Mouse (Mus musculus): ENCODE results near the gene Gm20388. TPM values are rescaled to one million over a fixed set of nuclear protein-coding genes. Genes with fewer than 3 reads are reported as not detected.

Gene Gm20388
- total and polyA plus RNA-seq, 2 experiments from 2014 or later: 17.3 TPM; not detected in 1

DNA sequence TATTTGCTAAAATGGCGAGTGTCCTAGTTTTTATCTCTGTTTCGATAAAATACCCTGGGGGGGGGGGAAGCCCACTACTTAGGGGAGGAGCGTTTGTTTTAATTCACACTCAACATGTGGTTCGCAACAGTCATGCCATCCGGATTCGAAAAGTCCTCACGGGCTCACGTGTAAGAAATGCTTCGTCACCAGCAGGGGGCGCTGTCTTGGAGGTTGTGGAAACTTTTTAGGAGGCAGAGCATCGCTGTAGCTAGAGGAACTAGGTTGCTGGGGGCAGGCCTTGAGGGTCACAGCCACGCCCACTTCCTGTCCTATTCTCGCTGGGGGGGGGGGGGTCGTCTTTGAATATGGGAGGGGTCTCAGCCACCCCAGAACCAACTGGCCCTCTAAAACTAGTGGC, 1514.0 kb downstream of the Gm20388 start:
- Histone ChIP-seq H3K9me3 (replicated peaks; ENCODE audit: control insufficient read depth, low read length) (no peaks in the 10 kb centered on the region), H3K4me2 (ENCODE audit: low read depth, low read length) (no peak overlapping the region), H3K27me3 (ENCODE audit: control insufficient read depth, insufficient read depth, low read length) (no peaks in the 10 kb centered on the region), H3K9ac (replicated peaks; ENCODE audit: low read depth, low read length) (no peak overlapping the region), H3K4me1 (ENCODE audit: control insufficient read depth, insufficient read depth) (no peaks in the 10 kb centered on the region), H3K36me3 (replicated peaks; ENCODE audit: control insufficient read depth, insufficient read depth, low read length) (no peaks in the 10 kb centered on the region), H3K4me3 (ENCODE audit: low read depth, low read length) (no peak overlapping the region), H3K27ac (ENCODE audit: low read depth) (no peak overlapping the region)
- no peak for DNase-seq (ENCODE audit: low spot score)
- no peak for ATAC-seq (ENCODE audit: insufficient read depth, low read depth)
- TF ChIP-seq EP300 (IDR thresholded peaks at IDR 0.05; ENCODE audit: low read depth) (no peak), CTCF (IDR thresholded peaks at IDR 0.05; ENCODE audit: low read depth) (peak; percentile 33)
- WGBS: 80% methylated on average over 14 of the region's 14 CpGs

GRCm38 (mm10) chr8:121431499-121431898, 1520.9 kb downstream of the Gm20388 start:
- Histone ChIP-seq H3K9me3 (replicated peaks; ENCODE audit: control insufficient read depth, low read length) (no peaks in the 10 kb centered on the region), H3K4me2 (ENCODE audit: low read depth, low read length) (no peak overlapping the region), H3K36me3 (replicated peaks; ENCODE audit: control insufficient read depth, insufficient read depth, low read length) (no peaks in the 10 kb centered on the region), H3K9ac (replicated peaks; ENCODE audit: low read depth, low read length) (no peak overlapping the region), H3K4me3 (ENCODE audit: low read depth, low read length) (no peak overlapping the region), H3K27ac (ENCODE audit: low read depth) (peak overlapping the region; percentile 21; the same call in 1 of the 2 replicates), H3K4me1 (ENCODE audit: control insufficient read depth, insufficient read depth) (peaks cover 9% of the 10 kb centered on the region; the same call in 1 of the 2 replicates), H3K27me3 (ENCODE audit: control insufficient read depth, insufficient read depth, low read length) (0 out of 2 replicates have a peak, but pooled peaks cover 8% of the 10 kb centered on the region)
- DNase-seq (ENCODE audit: low spot score) (peak; percentile 34), ATAC-seq (ENCODE audit: insufficient read depth, low read depth) (peak; percentile 55; the same call in 1 of the 2 replicates)
- TF ChIP-seq EP300 (IDR thresholded peaks at IDR 0.05; ENCODE audit: low read depth) (no peak), CTCF (IDR thresholded peaks at IDR 0.05; ENCODE audit: low read depth) (no peak)
- 55% methylated on average over 8 of the region's 8 CpGs for WGBS

GRCm38 (mm10) chr8:121433466-121433865, 1522.8 kb downstream of the Gm20388 start:
- no peak overlapping the region for H3K4me2 ChIP-seq (ENCODE audit: low read depth, low read length)
- H3K27ac ChIP-seq (ENCODE audit: low read depth): no peak overlapping the region
- no peak overlapping the region for H3K9ac ChIP-seq (replicated peaks; ENCODE audit: low read depth, low read length)
- no peak overlapping the region for H3K4me3 ChIP-seq (ENCODE audit: low read depth, low read length)
- H3K27me3 ChIP-seq (ENCODE audit: control insufficient read depth, insufficient read depth, low read length): 0 out of 2 replicates have a peak, but pooled peaks cover 8% of the 10 kb centered on the region
- 26% methylated on average over 17 of the region's 17 CpGs for WGBS
- TF ChIP-seq EP300 (IDR thresholded peaks at IDR 0.05; ENCODE audit: low read depth) (no peak), CTCF (IDR thresholded peaks at IDR 0.05; ENCODE audit: low read depth) (no peak)
- no peaks in the 10 kb centered on the region for H3K9me3 ChIP-seq (replicated peaks; ENCODE audit: control insufficient read depth, low read length)
- no peaks in the 10 kb centered on the region for H3K36me3 ChIP-seq (replicated peaks; ENCODE audit: control insufficient read depth, insufficient read depth, low read length)
- ATAC-seq (ENCODE audit: insufficient read depth, low read depth) (no peak), DNase-seq (ENCODE audit: low spot score) (no peak)
- H3K4me1 ChIP-seq (ENCODE audit: control insufficient read depth, insufficient read depth): peaks cover 9% of the 10 kb centered on the region; the same call in 1 of the 2 replicates

DNA sequence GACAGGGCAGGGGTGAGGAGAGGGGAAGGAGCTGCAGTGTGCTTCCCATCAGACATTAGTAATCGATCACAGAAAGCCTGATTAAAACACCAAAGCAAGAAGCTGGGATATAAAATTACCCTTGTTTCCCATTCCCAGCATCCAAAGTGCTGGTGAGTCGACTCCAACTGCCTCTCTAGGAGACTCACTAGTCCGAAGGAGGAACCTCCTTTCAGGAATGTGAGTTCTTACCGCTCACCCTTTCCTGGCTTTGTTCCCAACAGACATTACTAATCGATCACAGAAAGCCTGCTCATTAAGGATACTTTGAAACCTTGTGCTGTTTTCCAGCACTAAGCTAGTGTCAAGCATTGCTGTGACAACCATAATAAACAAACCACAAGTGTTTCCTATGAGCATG, 1526.0 kb downstream of the Gm20388 start:
- TF ChIP-seq EP300 (IDR thresholded peaks at IDR 0.05; ENCODE audit: low read depth): no peak
- TF ChIP-seq CTCF (IDR thresholded peaks at IDR 0.05; ENCODE audit: low read depth): no peak
- no peak for DNase-seq (ENCODE audit: low spot score)
- no peaks in the 10 kb centered on the region for H3K36me3 ChIP-seq (replicated peaks; ENCODE audit: control insufficient read depth, insufficient read depth, low read length)
- H3K4me1 ChIP-seq (ENCODE audit: control insufficient read depth, insufficient read depth): peaks cover 9% of the 10 kb centered on the region; the same call in 1 of the 2 replicates
- 0 out of 2 replicates have a peak, but pooled peaks cover 8% of the 10 kb centered on the region for H3K27me3 ChIP-seq (ENCODE audit: control insufficient read depth, insufficient read depth, low read length)
- H3K27ac ChIP-seq (ENCODE audit: low read depth): no peak overlapping the region
- no peaks in the 10 kb centered on the region for H3K9me3 ChIP-seq (replicated peaks; ENCODE audit: control insufficient read depth, low read length)
- no peak overlapping the region for H3K4me3 ChIP-seq (ENCODE audit: low read depth, low read length)
- H3K4me2 ChIP-seq (ENCODE audit: low read depth, low read length): no peak overlapping the region
- no peak overlapping the region for H3K9ac ChIP-seq (replicated peaks; ENCODE audit: low read depth, low read length)
- ATAC-seq (ENCODE audit: insufficient read depth, low read depth): no peak
- WGBS: 43% methylated on average over 5 of the region's 5 CpGs

- WGBS: 57% methylated on average over 6 of the region's 6 CpGs
These were observed 1526.9 kb downstream of the Gm20388 start for GRCm38 (mm10) chr8:121437506-121437905.

DNA sequence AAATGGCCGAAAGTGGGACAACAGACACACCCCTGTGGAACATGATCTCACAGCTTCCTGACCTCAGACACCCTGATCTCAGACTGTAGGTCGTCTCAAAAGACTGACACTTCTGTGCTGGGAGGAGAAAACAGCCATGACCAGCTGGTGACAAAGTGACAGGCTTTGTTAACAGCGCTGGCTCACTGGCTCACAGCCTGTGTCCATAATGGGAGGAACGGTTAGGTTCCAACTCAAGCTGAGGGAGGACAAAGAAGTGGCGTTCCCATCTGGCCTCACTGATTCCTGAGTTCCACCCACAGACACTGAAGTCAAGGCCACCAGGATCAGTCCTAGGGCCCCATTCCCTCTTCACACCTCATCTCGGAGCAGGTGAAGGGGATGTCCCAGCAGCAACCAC, 1527.5 kb downstream of the Gm20388 start:
- no peak overlapping the region for H3K9ac ChIP-seq (replicated peaks; ENCODE audit: low read depth, low read length)
- peak; percentile 35 for ATAC-seq (ENCODE audit: insufficient read depth, low read depth)
- 0 out of 2 replicates have a peak, but pooled peaks cover 3% of the 10 kb centered on the region for H3K27me3 ChIP-seq (ENCODE audit: control insufficient read depth, insufficient read depth, low read length)
- no peak overlapping the region for H3K27ac ChIP-seq (ENCODE audit: low read depth)
- 30% methylated on average over 6 of the region's 6 CpGs for WGBS
- H3K9me3 ChIP-seq (replicated peaks; ENCODE audit: control insufficient read depth, low read length): no peaks in the 10 kb centered on the region
- H3K4me1 ChIP-seq (ENCODE audit: control insufficient read depth, insufficient read depth): peaks cover 9% of the 10 kb centered on the region; the same call in 1 of the 2 replicates
- TF ChIP-seq EP300 (IDR thresholded peaks at IDR 0.05; ENCODE audit: low read depth) (no peak), CTCF (IDR thresholded peaks at IDR 0.05; ENCODE audit: low read depth) (no peak)
- peak; percentile 38 for DNase-seq (ENCODE audit: low spot score)
- H3K4me2 ChIP-seq (ENCODE audit: low read depth, low read length): no peak overlapping the region
- no peak overlapping the region for H3K4me3 ChIP-seq (ENCODE audit: low read depth, low read length)
- H3K36me3 ChIP-seq (replicated peaks; ENCODE audit: control insufficient read depth, insufficient read depth, low read length): no peaks in the 10 kb centered on the region

More at GRCm38 (mm10) chr8:121437506-121437905, 1526.9 kb downstream of the Gm20388 start:
- no peak overlapping the region for H3K4me2 ChIP-seq (ENCODE audit: low read depth, low read length)
- 0 out of 2 replicates have a peak, but pooled peaks cover 8% of the 10 kb centered on the region for H3K27me3 ChIP-seq (ENCODE audit: control insufficient read depth, insufficient read depth, low read length)
- no peak overlapping the region for H3K9ac ChIP-seq (replicated peaks; ENCODE audit: low read depth, low read length)
- no peaks in the 10 kb centered on the region for H3K9me3 ChIP-seq (replicated peaks; ENCODE audit: control insufficient read depth, low read length)
- TF ChIP-seq CTCF (IDR thresholded peaks at IDR 0.05; ENCODE audit: low read depth) (no peak), EP300 (IDR thresholded peaks at IDR 0.05; ENCODE audit: low read depth) (no peak)
- no peaks in the 10 kb centered on the region for H3K36me3 ChIP-seq (replicated peaks; ENCODE audit: control insufficient read depth, insufficient read depth, low read length)
- H3K4me3 ChIP-seq (ENCODE audit: low read depth, low read length): no peak overlapping the region
- DNase-seq (ENCODE audit: low spot score) (no peak), ATAC-seq (ENCODE audit: insufficient read depth, low read depth) (no peak)
- peaks cover 9% of the 10 kb centered on the region; the same call in 1 of the 2 replicates for H3K4me1 ChIP-seq (ENCODE audit: control insufficient read depth, insufficient read depth)
- no peak overlapping the region for H3K27ac ChIP-seq (ENCODE audit: low read depth)
